Mouse (Mus musculus) erythroblast, embryonic 14.5 days (primary cell): Measurements from ENCODE around the gene Tpra1.

ENCODE experiments used
- GATA1 ChIP-seq: IDR thresholded peaks from 2 replicates; pipeline ENCODE4 v1.6.1; 2012; ENCODE audit warnings: low read length, inconsistent platforms, mixed read lengths
- TAL1 ChIP-seq: IDR thresholded peaks from 3 replicates; pipeline ENCODE4 v1.6.1; 2012; ENCODE audit warnings: low read length, inconsistent platforms, mixed read lengths

DNA sequence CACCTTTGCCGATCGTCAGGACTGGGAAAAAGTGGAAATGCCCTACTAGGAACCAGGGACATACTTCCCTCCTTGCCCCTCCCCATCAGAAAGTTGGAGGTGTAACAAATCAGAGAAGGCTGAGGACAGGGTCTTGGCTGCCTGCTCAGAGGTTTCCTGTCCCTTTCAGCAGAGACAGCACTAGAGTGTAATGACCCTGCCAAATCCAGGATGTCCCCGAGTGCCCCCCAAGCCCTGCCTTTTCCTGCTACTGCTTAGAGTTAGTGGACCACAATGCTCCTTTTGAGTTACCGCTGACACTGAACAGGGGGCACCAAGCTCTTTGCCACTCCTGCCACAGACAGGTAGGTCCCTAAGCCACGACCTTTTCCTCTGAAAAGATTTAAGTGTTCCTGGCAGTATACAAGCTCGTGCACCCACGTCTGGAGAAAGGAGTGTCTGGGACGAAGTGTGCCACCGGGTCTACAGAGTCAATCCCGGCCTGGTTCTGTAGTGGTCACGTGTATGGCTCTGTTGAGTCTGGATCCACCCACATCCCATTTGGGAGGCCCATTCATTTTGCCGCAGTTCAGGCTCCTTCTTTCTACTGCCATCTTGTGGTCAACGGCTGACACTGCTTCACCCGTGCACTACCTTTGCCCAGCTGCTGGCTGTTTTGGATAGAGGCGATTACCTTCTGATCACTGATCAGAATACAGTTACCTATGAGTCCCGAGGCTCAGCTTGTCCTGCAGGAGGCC is 4.5 kb downstream of the Tpra1 start:
- TF ChIP-seq GATA1 (no peak), TAL1 (no peak)
